Mouse (Mus musculus): Measurements from ENCODE around the gene Prickle1. TPM values are rescaled to one million over a fixed set of nuclear protein-coding genes. Genes with fewer than 3 reads are reported as not detected.
A peak's percentile ranks its signal among the peaks of the same experiment; 100 is the strongest.

Gene Prickle1
- polyA plus RNA-seq, 1 experiment from 2014 or later = 28.2 TPM

GRCm38 (mm10) chr15:93594296-93594887 lies 1.3 kb downstream of the Prickle1 start:
- Histone ChIP-seq H3K27me3 (no peaks in the 10 kb centered on the region), H3K9ac (peak overlapping the region; percentile 88), H3K27ac (peak overlapping the region; percentile 91), H3K9me3 (replicated peaks) (no peaks in the 10 kb centered on the region), H3K4me2 (peak overlapping the region; percentile 90), H3K4me3 (peak overlapping the region; percentile 72), H3K36me3 (no peaks in the 10 kb centered on the region), H3K4me1 (replicated peaks) (peaks cover 39% of the 10 kb centered on the region)
- 3% methylated on average over 10 of the region's 10 CpGs for WGBS
- ATAC-seq (replicated peaks; ENCODE audit: insufficient number of reproducible peaks, insufficient read depth, low FRiP score, low read depth) = no peak

- Histone ChIP-seq H3K27ac (peak overlapping the region; percentile 63), H3K4me3 (no peak overlapping the region), H3K9ac (no peak overlapping the region), H3K9me3 (replicated peaks) (no peaks in the 10 kb centered on the region), H3K36me3 (no peaks in the 10 kb centered on the region), H3K4me2 (peak overlapping the region; percentile 90), H3K27me3 (no peaks in the 10 kb centered on the region), H3K4me1 (replicated peaks) (peaks cover 53% of the 10 kb centered on the region)
- ATAC-seq (replicated peaks; ENCODE audit: insufficient number of reproducible peaks, insufficient read depth, low FRiP score, low read depth) = no peak
- WGBS = 42% methylated on average over 3 of the region's 3 CpGs
Observed at GRCm38 (mm10) chr15:93592596-93592995, 3.1 kb downstream of the Prickle1 start.

GRCm38 (mm10) chr15:93591831-93592321 lies 3.8 kb downstream of the Prickle1 start:
- 2% methylated on average over 12 of the region's 12 CpGs for WGBS
- Histone ChIP-seq H3K9me3 (replicated peaks) (no peaks in the 10 kb centered on the region), H3K27me3 (no peaks in the 10 kb centered on the region), H3K36me3 (no peaks in the 10 kb centered on the region), H3K4me3 (peak overlapping the region; percentile 41), H3K4me2 (peak overlapping the region; percentile 90), H3K4me1 (replicated peaks) (peaks cover 54% of the 10 kb centered on the region), H3K27ac (peak overlapping the region; percentile 63), H3K9ac (peak overlapping the region; percentile 19; the same call in 1 of the 2 replicates)
- ATAC-seq (replicated peaks; ENCODE audit: insufficient number of reproducible peaks, insufficient read depth, low FRiP score, low read depth) = peak; percentile 44

- Histone ChIP-seq H3K27ac (peak overlapping the region; percentile 63), H3K27me3 (no peaks in the 10 kb centered on the region), H3K4me1 (replicated peaks) (peaks cover 50% of the 10 kb centered on the region), H3K4me2 (peak overlapping the region; percentile 90), H3K36me3 (no peaks in the 10 kb centered on the region), H3K9ac (peak overlapping the region; percentile 25; the same call in 1 of the 2 replicates), H3K9me3 (replicated peaks) (no peaks in the 10 kb centered on the region), H3K4me3 (peak overlapping the region; percentile 41)
- 30% methylated on average over 7 of the region's 7 CpGs for WGBS
- no peak for ATAC-seq (replicated peaks; ENCODE audit: insufficient number of reproducible peaks, insufficient read depth, low FRiP score, low read depth)
Observed at GRCm38 (mm10) chr15:93591371-93591770, 4.3 kb downstream of the Prickle1 start.

GRCm38 (mm10) chr15:93588401-93588800 lies 7.3 kb downstream of the Prickle1 start:
- Histone ChIP-seq H3K27me3 (no peaks in the 10 kb centered on the region), H3K36me3 (peaks cover 3% of the 10 kb centered on the region; the same call in 1 of the 2 replicates), H3K4me3 (no peak overlapping the region), H3K4me1 (replicated peaks) (peaks cover 47% of the 10 kb centered on the region), H3K9me3 (replicated peaks) (no peaks in the 10 kb centered on the region), H3K4me2 (no peak overlapping the region), H3K9ac (no peak overlapping the region), H3K27ac (peak overlapping the region; percentile 48)
- 57% methylated on average over 6 of the region's 6 CpGs for WGBS
- no peak for ATAC-seq (replicated peaks; ENCODE audit: insufficient number of reproducible peaks, insufficient read depth, low FRiP score, low read depth)

GRCm38 (mm10) chr15:93587660-93588059 lies 8.0 kb downstream of the Prickle1 start:
- Histone ChIP-seq H3K9ac (no peak overlapping the region), H3K4me2 (no peak overlapping the region), H3K27me3 (no peaks in the 10 kb centered on the region), H3K36me3 (peaks cover 3% of the 10 kb centered on the region; the same call in 1 of the 2 replicates), H3K4me3 (no peak overlapping the region), H3K9me3 (replicated peaks) (no peaks in the 10 kb centered on the region), H3K27ac (peak overlapping the region; percentile 48), H3K4me1 (replicated peaks) (peaks cover 45% of the 10 kb centered on the region)
- WGBS = 74% methylated on average over 8 of the region's 8 CpGs
- ATAC-seq (replicated peaks; ENCODE audit: insufficient number of reproducible peaks, insufficient read depth, low FRiP score, low read depth) = no peak

GRCm38 (mm10) chr15:93583051-93583450 lies 12.6 kb downstream of the Prickle1 start:
- Histone ChIP-seq H3K9me3 (replicated peaks) (no peaks in the 10 kb centered on the region), H3K36me3 (peaks cover 3% of the 10 kb centered on the region; the same call in 1 of the 2 replicates), H3K4me2 (no peak overlapping the region), H3K27me3 (no peaks in the 10 kb centered on the region), H3K9ac (no peak overlapping the region), H3K27ac (no peak overlapping the region), H3K4me1 (replicated peaks) (peaks cover 20% of the 10 kb centered on the region), H3K4me3 (no peak overlapping the region)
- no peak for ATAC-seq (replicated peaks; ENCODE audit: insufficient number of reproducible peaks, insufficient read depth, low FRiP score, low read depth)
- 84% methylated on average over 11 of the region's 11 CpGs for WGBS

- Histone ChIP-seq H3K4me3 (no peak overlapping the region), H3K4me1 (replicated peaks) (peaks cover 13% of the 10 kb centered on the region), H3K36me3 (peaks cover 12% of the 10 kb centered on the region; the same call in 1 of the 2 replicates), H3K4me2 (no peak overlapping the region), H3K9me3 (replicated peaks) (no peaks in the 10 kb centered on the region), H3K9ac (no peak overlapping the region), H3K27ac (no peak overlapping the region), H3K27me3 (no peaks in the 10 kb centered on the region)
- ATAC-seq (replicated peaks; ENCODE audit: insufficient number of reproducible peaks, insufficient read depth, low FRiP score, low read depth) = no peak
- 85% methylated on average over 8 of the region's 8 CpGs for WGBS
Observed at GRCm38 (mm10) chr15:93581736-93582135, 14.0 kb downstream of the Prickle1 start.

- H3K9ac ChIP-seq = no peak overlapping the region
- no peaks in the 10 kb centered on the region for H3K27me3 ChIP-seq
- no peak overlapping the region for H3K4me3 ChIP-seq
- peaks cover 16% of the 10 kb centered on the region for H3K4me1 ChIP-seq (replicated peaks)
- no peak overlapping the region for H3K27ac ChIP-seq
- H3K9me3 ChIP-seq (replicated peaks) = no peaks in the 10 kb centered on the region
- no peak for ATAC-seq (replicated peaks; ENCODE audit: insufficient number of reproducible peaks, insufficient read depth, low FRiP score, low read depth)
- WGBS = 54% methylated on average over 9 of the region's 9 CpGs
- peaks cover 12% of the 10 kb centered on the region; the same call in 1 of the 2 replicates for H3K36me3 ChIP-seq
- no peak overlapping the region for H3K4me2 ChIP-seq
Observed at GRCm38 (mm10) chr15:93579899-93580298, 15.8 kb downstream of the Prickle1 start.

GRCm38 (mm10) chr15:93579100-93579499 lies 16.6 kb downstream of the Prickle1 start:
- H3K4me3 ChIP-seq = no peak overlapping the region
- no peak overlapping the region for H3K4me2 ChIP-seq
- no peak for ATAC-seq (replicated peaks; ENCODE audit: insufficient number of reproducible peaks, insufficient read depth, low FRiP score, low read depth)
- peaks cover 16% of the 10 kb centered on the region for H3K4me1 ChIP-seq (replicated peaks)
- no peak overlapping the region for H3K9ac ChIP-seq
- H3K36me3 ChIP-seq = peaks cover 9% of the 10 kb centered on the region; the same call in 1 of the 2 replicates
- no peak overlapping the region for H3K27ac ChIP-seq
- H3K9me3 ChIP-seq (replicated peaks) = no peaks in the 10 kb centered on the region
- 85% methylated on average over 9 of the region's 9 CpGs for WGBS
- H3K27me3 ChIP-seq = no peaks in the 10 kb centered on the region

- H3K4me3 ChIP-seq = no peak overlapping the region
- WGBS = 74% methylated on average over 9 of the region's 9 CpGs
- peaks cover 13% of the 10 kb centered on the region; the same call in 1 of the 2 replicates for H3K36me3 ChIP-seq
- 0 out of 2 replicates have a peak overlapping the region, but pooled peaks have one; percentile 1 for H3K27ac ChIP-seq
- H3K9me3 ChIP-seq (replicated peaks) = no peaks in the 10 kb centered on the region
- H3K9ac ChIP-seq = no peak overlapping the region
- no peak overlapping the region for H3K4me2 ChIP-seq
- H3K27me3 ChIP-seq = no peaks in the 10 kb centered on the region
- ATAC-seq (replicated peaks; ENCODE audit: insufficient number of reproducible peaks, insufficient read depth, low FRiP score, low read depth) = no peak
- peaks cover 15% of the 10 kb centered on the region for H3K4me1 ChIP-seq (replicated peaks)
Observed at GRCm38 (mm10) chr15:93576361-93576760, 19.3 kb downstream of the Prickle1 start.

- H3K4me1 ChIP-seq (replicated peaks) = peaks cover 14% of the 10 kb centered on the region
- no peaks in the 10 kb centered on the region for H3K27me3 ChIP-seq
- peaks cover 13% of the 10 kb centered on the region; the same call in 1 of the 2 replicates for H3K36me3 ChIP-seq
- H3K27ac ChIP-seq = no peak overlapping the region
- WGBS = 13% methylated on average over 5 of the region's 5 CpGs
- no peak overlapping the region for H3K9ac ChIP-seq
- ATAC-seq (replicated peaks; ENCODE audit: insufficient number of reproducible peaks, insufficient read depth, low FRiP score, low read depth) = peak; percentile 70
- no peaks in the 10 kb centered on the region for H3K9me3 ChIP-seq (replicated peaks)
- no peak overlapping the region for H3K4me2 ChIP-seq
- H3K4me3 ChIP-seq = no peak overlapping the region
Observed at GRCm38 (mm10) chr15:93575884-93576283, 19.8 kb downstream of the Prickle1 start.
